Mouse (Mus musculus): ENCODE data around the gene Trim14. TPM values are rescaled to one million over a fixed set of nuclear protein-coding genes. Genes with fewer than 3 reads are reported as not detected.
A peak's percentile ranks its signal among the peaks of the same experiment; 100 is the strongest.

Trim14 gene
- polyA plus RNA-seq, 1 experiment from 2014 or later, result 1.5 TPM

- 97% methylated on average over 3 of the region's 3 CpGs for WGBS
- Histone ChIP-seq H3K4me3 (replicated peaks) (no peak overlapping the region), H3K4me2 (no peak overlapping the region), H3K9ac (replicated peaks) (no peak overlapping the region), H3K4me1 (peaks cover 29% of the 10 kb centered on the region), H3K27ac (replicated peaks) (no peak overlapping the region), H3K27me3 (replicated peaks) (no peaks in the 10 kb centered on the region), H3K9me3 (replicated peaks) (no peaks in the 10 kb centered on the region), H3K36me3 (peaks cover 8% of the 10 kb centered on the region)
- no peak for ATAC-seq (ENCODE audit: low FRiP score)
These were observed 78.8 kb downstream of the Trim14 start for GRCm38 (mm10) chr4:46457186-46457585.

DNA sequence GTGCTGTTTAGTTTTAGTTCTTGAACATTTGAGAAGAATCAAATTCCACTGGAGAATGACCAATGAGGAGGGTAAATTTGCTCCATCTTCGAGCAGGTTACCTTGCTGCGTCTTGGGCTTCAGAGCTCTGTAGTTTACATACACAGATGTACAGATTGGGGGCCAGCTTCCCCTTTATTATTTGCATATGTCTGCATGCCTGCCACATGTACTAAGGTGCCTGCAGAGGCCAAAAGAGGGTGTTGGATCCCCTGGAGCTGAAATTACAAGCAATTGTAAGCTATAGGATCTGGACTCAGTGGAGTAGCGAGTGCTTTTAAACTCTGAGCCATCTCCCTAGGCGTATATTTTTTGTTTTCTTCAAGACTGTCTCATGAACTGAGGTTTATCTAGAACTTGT, 79.2 kb downstream of the Trim14 start:
- ATAC-seq (ENCODE audit: low FRiP score), result no peak
- 89% methylated on average over 4 of the region's 4 CpGs for WGBS
- no peaks in the 10 kb centered on the region for H3K9me3 ChIP-seq (replicated peaks)
- H3K4me1 ChIP-seq, result peaks cover 29% of the 10 kb centered on the region
- H3K4me3 ChIP-seq (replicated peaks), result no peak overlapping the region
- H3K27me3 ChIP-seq (replicated peaks), result no peaks in the 10 kb centered on the region
- peaks cover 7% of the 10 kb centered on the region for H3K36me3 ChIP-seq
- no peak overlapping the region for H3K27ac ChIP-seq (replicated peaks)
- H3K4me2 ChIP-seq, result no peak overlapping the region
- no peak overlapping the region for H3K9ac ChIP-seq (replicated peaks)

- H3K27me3 ChIP-seq (replicated peaks), result no peaks in the 10 kb centered on the region
- H3K9me3 ChIP-seq (replicated peaks), result no peaks in the 10 kb centered on the region
- H3K4me3 ChIP-seq (replicated peaks), result no peak overlapping the region
- no peak overlapping the region; the same call in 1 of the 2 replicates for H3K4me2 ChIP-seq
- H3K27ac ChIP-seq (replicated peaks), result no peak overlapping the region
- no peak for ATAC-seq (ENCODE audit: low FRiP score)
- no peak overlapping the region for H3K9ac ChIP-seq (replicated peaks)
- peaks cover 35% of the 10 kb centered on the region for H3K4me1 ChIP-seq
- WGBS, result 80% methylated on average over 5 of the region's 5 CpGs
- no peaks in the 10 kb centered on the region for H3K36me3 ChIP-seq
These were observed 81.7 kb downstream of the Trim14 start for GRCm38 (mm10) chr4:46454097-46454864.

DNA sequence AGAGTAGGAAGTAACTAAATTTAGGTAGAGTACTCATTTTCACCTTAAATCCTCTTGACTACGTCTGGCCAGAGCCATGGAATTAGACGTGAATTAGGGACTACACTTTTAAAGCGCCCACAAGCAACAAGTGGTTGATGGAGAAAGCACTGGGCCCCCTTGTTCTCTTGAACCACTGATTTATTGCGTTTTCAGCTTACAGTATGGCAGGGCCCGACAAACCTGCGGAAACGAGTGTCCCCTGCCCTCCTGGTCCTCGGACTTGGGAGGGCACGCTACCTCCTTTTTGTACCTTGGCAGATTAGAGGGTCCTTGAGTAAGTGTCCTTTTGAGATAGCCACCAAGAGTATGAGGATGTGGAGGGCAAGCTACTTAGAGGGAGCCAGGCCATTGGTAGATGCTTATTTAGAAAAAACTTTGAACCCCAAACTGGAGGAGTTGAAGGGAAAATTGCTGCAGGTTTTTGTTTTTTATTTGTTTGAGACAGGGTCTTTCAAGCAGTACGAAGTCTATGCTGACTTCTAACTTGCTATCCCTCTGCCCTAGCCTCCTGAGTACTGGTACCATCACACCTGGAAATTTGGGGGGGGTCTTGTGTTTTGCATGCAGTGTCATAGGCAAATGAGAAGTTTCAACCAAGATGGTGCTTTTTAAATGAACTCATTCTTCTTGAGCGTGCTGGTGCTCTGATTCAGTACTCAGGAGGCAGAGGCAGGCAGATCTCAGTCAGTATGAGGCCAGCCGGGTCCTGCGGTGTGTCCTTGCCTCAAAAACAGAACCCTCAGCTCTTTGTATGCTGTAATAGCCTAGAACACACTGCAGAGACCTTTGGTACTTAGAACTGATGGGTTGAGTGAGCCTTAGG, 82.9 kb downstream of the Trim14 start:
- Histone ChIP-seq H3K27me3 (replicated peaks) (no peaks in the 10 kb centered on the region), H3K4me3 (replicated peaks) (peak overlapping the region; percentile 92), H3K4me1 (peaks cover 40% of the 10 kb centered on the region), H3K27ac (replicated peaks) (peak overlapping the region; percentile 99), H3K9ac (replicated peaks) (peak overlapping the region; percentile 93; the same call in 1 of the 2 replicates), H3K9me3 (replicated peaks) (no peaks in the 10 kb centered on the region), H3K36me3 (no peaks in the 10 kb centered on the region), H3K4me2 (peak overlapping the region; percentile 97)
- ATAC-seq (ENCODE audit: low FRiP score), result no peak
- 31% methylated on average over 13 of the region's 13 CpGs for WGBS

- peak overlapping the region; percentile 93 for H3K9ac ChIP-seq (replicated peaks)
- H3K4me2 ChIP-seq, result peak overlapping the region; percentile 97
- H3K4me3 ChIP-seq (replicated peaks), result peak overlapping the region; percentile 92
- H3K4me1 ChIP-seq, result peaks cover 40% of the 10 kb centered on the region
- no peaks in the 10 kb centered on the region for H3K27me3 ChIP-seq (replicated peaks)
- H3K27ac ChIP-seq (replicated peaks), result peak overlapping the region; percentile 99
- H3K9me3 ChIP-seq (replicated peaks), result no peaks in the 10 kb centered on the region
- WGBS, result under 1% methylated on average over 19 of the region's 19 CpGs
- H3K36me3 ChIP-seq, result no peaks in the 10 kb centered on the region
- no peak; the same call in 1 of the 2 replicates for ATAC-seq (ENCODE audit: low FRiP score)
These were observed 83.5 kb downstream of the Trim14 start for GRCm38 (mm10) chr4:46452481-46452850.

DNA sequence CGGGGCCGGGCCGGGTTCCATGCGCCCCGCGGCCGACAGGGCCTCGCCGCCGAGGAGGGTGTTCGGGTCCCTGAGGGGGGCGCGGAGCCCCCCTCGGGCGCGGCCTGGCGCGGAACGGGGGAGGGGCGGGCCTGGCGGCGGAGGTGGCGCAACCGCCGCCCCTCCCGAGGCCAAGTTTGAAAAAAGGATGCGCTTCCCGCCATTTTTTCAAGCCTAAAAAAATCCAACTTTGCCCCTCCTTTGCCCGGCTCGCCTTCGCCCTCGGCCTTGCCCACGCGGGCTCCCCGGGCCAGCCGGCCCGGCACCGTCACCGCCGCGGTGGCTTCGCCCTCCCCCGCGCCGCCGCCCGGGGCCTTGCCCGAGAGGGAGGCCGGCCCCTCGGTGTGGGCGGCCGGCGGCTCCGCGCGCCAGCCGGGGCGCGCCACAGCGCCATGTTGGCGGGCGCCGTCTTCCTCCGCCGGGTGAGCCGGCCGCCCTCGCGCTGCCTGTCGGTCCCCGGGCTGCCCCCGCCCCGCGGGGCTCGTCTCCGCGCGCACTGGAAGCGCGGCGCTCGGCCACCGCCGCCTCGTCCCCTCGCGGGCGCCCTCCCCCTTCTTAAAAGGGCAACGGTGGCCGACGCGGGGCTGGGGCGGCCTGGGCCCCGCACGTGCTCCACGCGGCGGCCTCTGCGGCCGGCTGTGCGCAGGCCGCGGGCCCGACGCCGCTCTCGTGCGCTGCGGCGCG, 84.0 kb downstream of the Trim14 start:
- H3K9me3 ChIP-seq (replicated peaks), result no peaks in the 10 kb centered on the region
- no peaks in the 10 kb centered on the region for H3K36me3 ChIP-seq
- H3K27ac ChIP-seq (replicated peaks), result peak overlapping the region; percentile 99
- H3K4me1 ChIP-seq, result peaks cover 40% of the 10 kb centered on the region
- H3K9ac ChIP-seq (replicated peaks), result peak overlapping the region; percentile 93
- H3K27me3 ChIP-seq (replicated peaks), result no peaks in the 10 kb centered on the region
- peak; percentile 48 for ATAC-seq (ENCODE audit: low FRiP score)
- WGBS, result under 1% methylated on average over 64 of the region's 111 CpGs
- H3K4me3 ChIP-seq (replicated peaks), result peak overlapping the region; percentile 92
- peak overlapping the region; percentile 97 for H3K4me2 ChIP-seq

GRCm38 (mm10) chr4:46451240-46451757, 84.6 kb downstream of the Trim14 start:
- Histone ChIP-seq H3K27ac (replicated peaks) (peak overlapping the region; percentile 99), H3K36me3 (no peaks in the 10 kb centered on the region), H3K9me3 (replicated peaks) (no peaks in the 10 kb centered on the region), H3K4me1 (peaks cover 40% of the 10 kb centered on the region), H3K4me2 (peak overlapping the region; percentile 97), H3K27me3 (replicated peaks) (no peaks in the 10 kb centered on the region), H3K4me3 (replicated peaks) (peak overlapping the region; percentile 92), H3K9ac (replicated peaks) (peak overlapping the region; percentile 93)
- peak; percentile 72 for ATAC-seq (ENCODE audit: low FRiP score)
- WGBS, result under 1% methylated on average over 60 of the region's 70 CpGs

DNA sequence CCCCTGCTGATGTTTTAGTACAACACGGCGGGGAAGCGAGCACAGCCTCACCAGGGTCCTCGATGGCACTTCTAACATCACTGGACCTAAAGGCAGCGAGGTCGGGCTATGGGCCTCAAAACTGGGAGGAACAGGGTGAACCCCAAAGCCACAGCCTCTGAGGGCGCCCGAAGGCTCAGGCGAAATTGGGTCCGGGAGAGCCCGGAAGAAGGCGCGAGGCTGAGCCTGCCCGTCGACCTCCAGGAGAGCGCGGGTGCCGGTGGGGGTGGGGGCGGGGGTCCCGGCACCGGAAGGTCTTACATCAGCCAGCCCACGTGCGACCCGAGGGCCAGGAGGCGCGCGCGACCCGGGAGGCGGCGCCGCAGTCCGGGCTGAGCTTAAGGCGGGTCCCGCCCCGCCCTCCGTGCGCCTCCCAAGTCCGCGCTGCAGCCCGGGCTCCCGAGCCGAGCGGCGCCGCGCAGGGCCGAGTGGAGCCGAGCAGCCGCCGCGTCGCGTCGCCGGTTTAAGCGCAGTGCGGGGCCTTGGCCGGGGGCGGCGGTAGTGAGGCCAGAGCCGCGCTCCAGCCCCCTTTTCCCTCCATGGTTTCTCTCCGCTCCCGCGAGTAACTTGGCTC, 85.3 kb downstream of the Trim14 start, which contains the start of gene Anp32b:
TSS of gene Anp32b (plus strand) at position 384 of the 613 bp plus-strand sequence.
- H3K27ac ChIP-seq (replicated peaks), result peak within 1 kb of the TSS; percentile 99
- H3K36me3 ChIP-seq, result no peaks in the 10 kb centered on the region
- peaks cover 40% of the 10 kb centered on the region for H3K4me1 ChIP-seq
- peak within 1 kb of the TSS; percentile 93 for H3K9ac ChIP-seq (replicated peaks)
- peak within 1 kb of the TSS; percentile 97 for H3K4me2 ChIP-seq
- H3K4me3 ChIP-seq (replicated peaks), result peak within 1 kb of the TSS; percentile 92
- H3K27me3 ChIP-seq (replicated peaks), result no peaks in the 10 kb centered on the region
- peak; percentile 95 for ATAC-seq (ENCODE audit: low FRiP score)
- no peaks in the 10 kb centered on the region for H3K9me3 ChIP-seq (replicated peaks)
- under 1% methylated on average over 34 of the region's 66 CpGs for WGBS

- Histone ChIP-seq H3K9me3 (replicated peaks) (no peaks in the 10 kb centered on the region), H3K36me3 (no peaks in the 10 kb centered on the region), H3K4me3 (replicated peaks) (peak overlapping the region; percentile 92), H3K27me3 (replicated peaks) (no peaks in the 10 kb centered on the region), H3K4me1 (peaks cover 35% of the 10 kb centered on the region), H3K4me2 (peak overlapping the region; percentile 97), H3K27ac (replicated peaks) (peak overlapping the region; percentile 99), H3K9ac (replicated peaks) (peak overlapping the region; percentile 93)
- no peak for ATAC-seq (ENCODE audit: low FRiP score)
- 20% methylated on average over 7 of the region's 7 CpGs for WGBS
These were observed 85.9 kb downstream of the Trim14 start for GRCm38 (mm10) chr4:46450020-46450518.

- WGBS, result 18% methylated on average over 6 of the region's 6 CpGs
These were observed 87.1 kb downstream of the Trim14 start for GRCm38 (mm10) chr4:46448886-46449285.

More at GRCm38 (mm10) chr4:46448886-46449285, 87.1 kb downstream of the Trim14 start:
- H3K9ac ChIP-seq (replicated peaks), result no peak overlapping the region
- H3K4me3 ChIP-seq (replicated peaks), result no peak overlapping the region
- no peaks in the 10 kb centered on the region for H3K36me3 ChIP-seq
- H3K9me3 ChIP-seq (replicated peaks), result no peaks in the 10 kb centered on the region
- no peaks in the 10 kb centered on the region for H3K27me3 ChIP-seq (replicated peaks)
- H3K4me2 ChIP-seq, result no peak overlapping the region
- ATAC-seq (ENCODE audit: low FRiP score), result no peak
- peaks cover 28% of the 10 kb centered on the region for H3K4me1 ChIP-seq
- H3K27ac ChIP-seq (replicated peaks), result no peak overlapping the region
